Mouse (Mus musculus) E14TG2a.4 (cell line): ENCODE results near the gene Bank1.

Experiments used
- CTCF ChIP-seq: conservative IDR thresholded peaks from 2 replicates; pipeline ENCODE4 v1.5.1; 2014; ENCODE audit warnings: low read length
- POU5F1 ChIP-seq: IDR thresholded peaks from 2 replicates; pipeline ENCODE4 v1.6.1; 2014; ENCODE audit warnings: low read length, borderline replicate concordance

DNA sequence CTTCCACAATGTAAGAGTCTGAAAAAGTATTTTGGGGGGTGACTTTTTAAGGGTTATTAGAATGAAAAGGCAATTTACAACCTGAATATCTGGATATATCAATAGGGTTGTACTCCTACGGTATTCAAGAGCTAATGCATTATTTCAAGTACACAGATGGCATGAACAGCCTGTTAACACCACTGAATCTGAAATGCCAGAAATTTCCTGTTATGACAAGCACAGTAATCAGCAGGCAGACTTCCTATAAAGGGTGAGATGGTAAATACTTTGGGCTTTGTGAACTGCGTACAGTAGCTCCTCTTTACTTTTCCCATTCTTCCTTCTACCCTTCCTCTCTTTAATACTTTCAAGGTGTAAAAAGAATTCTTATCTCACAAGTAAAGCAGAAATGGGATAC lies 30.6 kb downstream of the Bank1 start:
- TF ChIP-seq CTCF (no peak), POU5F1 (no peak)
